Mouse (Mus musculus): ENCODE measurements at regions not wholly inside any gene's neighbourhood (a gene's known extent, or its start where the extent isn't known, plus 50 kb on each side); places are given as distances from the start of the nearest gene placed in this dataset.

GRCm38 (mm10) chr7:93795210-93795609, 715.5 kb downstream of the Fam181b start:
- no peak for DNase-seq (ENCODE audit: low read depth, low spot score)

- DNase-seq (ENCODE audit: low read depth, low spot score) = no peak
Observed at GRCm38 (mm10) chr7:93835697-93836096, 756.0 kb downstream of the Fam181b start.

GRCm38 (mm10) chr7:93836169-93836568, 756.5 kb downstream of the Fam181b start:
- DNase-seq (ENCODE audit: low read depth, low spot score) = no peak

DNA sequence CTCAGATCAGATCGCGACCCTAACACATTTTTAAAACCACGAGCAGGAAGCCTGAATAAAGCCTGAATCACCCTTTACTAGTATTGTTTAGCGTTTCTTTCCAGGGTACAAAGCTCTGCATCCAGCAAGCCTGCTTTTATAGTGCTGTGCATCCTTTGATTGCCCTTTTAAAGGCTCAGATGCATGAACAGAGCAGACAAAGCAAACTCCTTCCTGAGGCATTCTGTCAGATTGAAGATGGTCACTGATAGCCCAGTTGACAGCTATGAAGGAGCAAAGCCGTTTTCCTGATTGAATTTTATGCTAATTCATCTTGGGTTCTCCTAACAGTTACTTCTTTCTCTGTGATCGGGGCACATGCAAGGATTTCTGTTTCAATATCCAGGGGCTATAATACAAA, 775.4 kb downstream of the Fam181b start:
- DNase-seq (ENCODE audit: low read depth, low spot score) = no peak

DNA sequence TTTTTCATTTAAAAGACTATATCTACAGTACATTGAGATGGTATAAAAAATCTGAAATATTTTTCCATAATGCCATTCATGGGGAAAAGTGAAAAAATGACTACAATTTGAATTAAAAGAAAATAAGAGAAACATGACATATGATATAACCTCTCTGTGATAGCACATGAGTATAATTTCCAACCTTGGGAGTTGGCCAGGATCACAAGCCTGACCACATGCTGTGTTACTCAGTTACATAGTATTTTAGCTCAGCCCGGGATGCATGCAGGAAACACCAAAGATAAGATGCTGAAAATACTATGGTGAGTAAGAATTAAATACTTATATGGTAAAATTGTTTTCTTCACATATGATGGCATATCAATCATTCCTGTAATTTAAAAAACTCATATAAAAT, 814.0 kb downstream of the Fam181b start:
- DNase-seq (ENCODE audit: low read depth, low spot score) = no peak

GRCm38 (mm10) chr7:93896921-93897320, 817.3 kb downstream of the Fam181b start:
- no peak for DNase-seq (ENCODE audit: low read depth, low spot score)

DNA sequence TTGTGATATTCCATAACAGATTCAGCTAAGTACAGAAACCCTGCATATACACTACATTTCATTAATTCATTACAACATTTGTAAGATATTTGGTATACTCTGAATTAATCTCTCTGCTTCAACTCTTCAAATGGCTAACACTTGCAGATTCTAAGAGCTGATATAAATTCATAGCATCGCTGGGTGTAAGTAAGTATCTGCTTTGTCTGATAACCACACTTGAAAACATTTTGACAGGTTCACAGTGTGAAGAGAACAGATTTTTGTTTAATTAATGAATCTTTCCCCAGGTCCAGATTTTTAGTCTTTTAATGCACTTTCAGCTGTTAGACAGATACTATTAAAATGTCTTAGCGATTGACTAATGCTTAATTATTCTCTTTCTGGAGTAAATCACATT, 823.1 kb downstream of the Fam181b start:
- DNase-seq (ENCODE audit: low read depth, low spot score) = no peak

GRCm38 (mm10) chr7:93936925-93937324, 857.3 kb downstream of the Fam181b start:
- DNase-seq (ENCODE audit: low read depth, low spot score) = no peak

- no peak for DNase-seq (ENCODE audit: low read depth, low spot score)
Observed at GRCm38 (mm10) chr7:93982103-93982502, 902.4 kb downstream of the Fam181b start.

DNA sequence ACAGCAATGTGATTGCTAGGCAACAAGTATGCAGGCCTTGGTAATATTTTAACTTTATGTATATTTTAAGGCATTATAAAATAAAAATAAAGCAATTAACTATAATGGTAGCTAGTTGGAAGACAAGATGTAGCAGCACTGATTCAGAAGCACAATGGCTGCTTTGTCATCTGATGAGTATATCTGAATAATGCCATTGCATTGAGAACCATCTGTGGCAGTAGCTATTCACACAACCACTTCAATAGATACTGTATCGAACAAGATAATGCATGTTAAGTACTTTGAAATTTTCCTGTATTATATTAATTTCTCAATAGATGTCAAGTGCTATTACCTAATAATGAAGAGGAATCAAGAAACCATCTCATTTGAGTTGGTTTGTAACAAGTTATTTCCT, 923.1 kb downstream of the Fam181b start:
- no peak for DNase-seq (ENCODE audit: low read depth, low spot score)

GRCm38 (mm10) chr7:94042466-94043030, 962.9 kb downstream of the Fam181b start:
- no peak for DNase-seq (ENCODE audit: low read depth, low spot score)

DNA sequence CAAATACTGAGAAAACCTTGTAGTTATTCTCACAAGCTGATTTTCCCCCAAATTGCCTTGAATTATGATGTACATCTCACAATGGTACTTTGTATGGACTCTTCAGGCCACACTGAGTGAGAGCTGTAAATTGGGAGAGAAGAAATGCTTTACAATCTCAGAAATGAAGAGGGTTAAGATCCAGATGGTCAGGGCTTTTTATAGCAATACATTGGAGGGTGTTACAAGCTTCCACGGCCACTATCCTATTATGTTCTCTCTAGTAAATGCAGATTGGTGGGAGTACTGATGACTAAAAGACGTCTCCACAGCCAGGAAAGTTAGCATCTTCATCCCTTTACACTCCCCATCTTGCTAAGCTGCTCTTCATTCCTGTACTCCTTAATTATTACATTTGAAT, 965.8 kb downstream of the Fam181b start:
- no peak for DNase-seq (ENCODE audit: low read depth, low spot score)

DNA sequence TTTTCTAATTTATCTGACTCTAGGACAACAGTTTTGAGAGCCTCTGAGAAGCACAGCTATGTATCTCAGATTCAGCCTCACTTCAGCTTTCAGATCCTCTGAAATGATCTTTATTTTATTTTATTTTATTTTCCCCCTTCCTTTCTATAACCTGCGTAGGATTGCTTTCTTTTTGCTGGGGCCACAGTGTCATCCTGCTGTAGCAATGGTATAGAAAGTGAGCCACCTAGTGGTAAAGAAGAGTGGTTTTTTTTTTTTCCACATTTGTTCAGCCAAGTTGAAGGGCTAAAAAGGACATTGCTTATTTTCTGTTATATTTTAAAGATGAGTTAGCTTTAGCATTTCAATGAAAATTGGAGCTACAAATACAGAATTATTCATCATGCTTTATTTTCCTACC, 966.4 kb downstream of the Fam181b start:
- DNase-seq (ENCODE audit: low read depth, low spot score) = peak; percentile 8

GRCm38 (mm10) chr7:94061814-94062545, 982.3 kb downstream of the Fam181b start:
- no peak for DNase-seq (ENCODE audit: low read depth, low spot score)

Measured in retina, adult 2 months (tissue).